Mouse (Mus musculus) ovary, postnatal 10 days (tissue): ENCODE data around the gene Insr.

Source experiments
- DNase-seq: peaks from one replicate; pipeline ENCODE4 v3.0.0; 2022; ENCODE audit warnings: low spot score

Gene Insr

DNA sequence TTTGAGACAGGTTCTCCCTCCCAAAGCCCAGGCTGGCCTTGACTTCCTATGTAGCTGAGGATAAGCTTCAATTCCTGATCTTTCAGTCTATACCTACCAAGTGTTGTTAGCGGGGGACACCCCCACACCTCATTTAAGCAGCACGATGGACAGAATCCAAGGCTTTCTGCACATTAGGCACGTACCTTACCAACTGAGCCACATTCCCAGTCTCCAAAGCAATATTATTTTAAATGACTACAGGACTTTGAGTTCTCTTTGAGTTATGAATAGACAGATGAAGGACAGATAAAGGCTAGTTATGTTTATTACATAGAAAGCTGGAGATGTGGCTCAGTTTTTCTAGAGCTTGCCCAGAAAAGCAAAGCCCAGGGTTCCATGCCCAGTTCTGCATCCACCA is 5.6 kb downstream of the Insr start:
- DNase-seq, result no peak

DNA sequence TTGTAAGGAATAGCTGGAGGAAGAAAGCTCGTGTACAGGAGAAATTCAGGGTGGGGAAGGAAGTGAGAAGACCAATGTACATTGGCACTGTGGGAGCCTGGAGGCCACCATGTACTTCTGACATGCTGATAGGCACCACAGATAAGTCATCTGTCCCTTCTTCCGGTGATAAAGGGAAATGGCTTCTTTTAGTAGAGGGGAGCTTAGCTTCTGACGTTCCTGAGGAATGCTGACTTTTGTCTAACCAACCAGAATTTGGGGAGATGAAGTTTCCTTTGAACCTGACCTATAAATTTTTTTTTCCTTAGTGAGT is 12.0 kb downstream of the Insr start:
- DNase-seq, result no peak

DNA sequence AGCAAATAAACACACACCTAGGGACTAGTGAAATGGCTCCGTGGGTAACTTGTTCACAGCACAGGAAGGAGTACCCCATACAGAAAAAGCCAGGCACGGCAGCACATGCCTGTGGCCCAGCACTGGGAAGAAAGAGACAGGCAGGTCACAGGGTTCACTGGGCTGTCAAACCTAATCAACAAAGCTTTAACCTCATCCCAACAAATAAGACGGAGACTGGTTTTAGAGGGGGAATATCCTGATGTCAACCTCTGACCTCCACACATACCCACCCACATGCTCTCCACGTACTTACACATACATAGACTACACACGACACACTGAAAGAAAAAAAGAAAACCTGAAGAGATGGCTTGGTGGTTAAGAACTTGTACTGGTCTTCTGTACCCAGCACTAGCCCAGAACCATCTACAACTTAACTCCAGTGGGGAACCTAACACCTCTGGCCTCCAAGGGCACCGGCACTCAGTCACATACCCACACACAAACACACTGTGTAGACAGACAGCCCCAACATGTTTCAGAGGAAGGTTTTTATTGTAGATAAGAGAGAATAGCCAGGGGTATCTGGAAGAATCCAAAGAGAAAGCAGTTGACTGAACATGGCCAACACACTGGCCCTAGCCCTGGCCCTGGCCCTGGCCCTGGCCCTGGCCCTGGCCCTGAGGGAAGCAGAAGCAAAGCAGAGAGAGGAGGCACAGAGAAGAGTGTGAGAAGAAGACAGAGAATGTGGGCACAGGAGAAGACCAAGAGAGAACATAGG is 12.6 kb downstream of the Insr start:
- no peak for DNase-seq

DNA sequence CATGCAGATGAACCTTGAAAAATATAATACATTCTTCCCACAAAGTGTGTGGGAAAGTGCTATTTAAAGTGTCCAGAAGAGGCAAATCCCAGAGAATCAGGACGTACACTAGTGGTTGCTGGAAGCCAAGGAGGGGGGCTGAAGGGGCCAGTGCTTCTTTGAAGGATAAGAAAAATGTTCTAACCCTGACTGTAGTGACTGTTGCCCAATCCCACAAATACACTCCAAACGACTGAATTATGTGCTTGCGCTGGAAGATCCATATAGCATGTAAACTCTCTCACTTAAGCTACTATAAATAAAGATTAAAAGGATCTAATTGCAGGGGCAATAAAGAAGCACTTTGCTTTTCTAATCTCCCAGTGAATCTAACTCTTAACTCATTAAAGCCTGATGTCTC is 14.2 kb downstream of the Insr start:
- DNase-seq, result no peak

DNA sequence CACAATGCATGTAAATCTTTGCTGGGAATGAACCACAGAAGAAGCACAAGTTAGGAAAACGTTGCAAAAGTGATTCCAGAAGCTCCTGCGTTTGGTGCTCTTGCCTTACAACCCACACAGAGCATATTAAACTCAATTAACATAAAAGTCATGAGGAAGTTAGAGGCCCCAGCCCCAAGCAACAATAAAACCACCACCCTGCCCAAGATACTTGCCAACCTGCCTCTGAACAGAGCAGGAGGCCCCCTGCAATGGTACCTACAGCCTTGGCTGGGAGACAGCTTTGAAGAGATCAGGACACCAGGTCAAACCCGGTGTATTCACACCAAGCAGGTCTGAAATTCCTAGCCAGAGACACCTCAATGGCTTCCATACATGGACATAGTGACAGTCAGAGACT is 16.6 kb downstream of the Insr start:
- no peak for DNase-seq

DNA sequence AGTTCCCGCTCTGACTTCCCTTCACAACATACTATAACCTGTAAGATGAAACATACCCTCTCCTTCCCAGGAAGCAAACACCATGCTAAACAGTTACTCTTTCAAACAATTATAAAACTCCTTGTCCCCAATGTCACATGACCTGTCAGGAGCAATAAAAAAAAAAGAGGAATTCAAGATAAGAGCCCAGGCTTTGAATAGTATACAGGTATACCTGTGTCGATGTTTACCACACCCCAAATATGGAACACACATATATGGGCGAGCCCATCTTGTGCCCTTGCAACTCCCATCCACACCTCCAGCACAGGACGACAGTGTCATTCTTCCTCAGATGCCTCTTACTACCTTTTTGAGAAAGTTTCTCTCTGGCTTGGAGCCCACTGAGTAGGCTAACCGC is 18.3 kb downstream of the Insr start:
- no peak for DNase-seq

DNA sequence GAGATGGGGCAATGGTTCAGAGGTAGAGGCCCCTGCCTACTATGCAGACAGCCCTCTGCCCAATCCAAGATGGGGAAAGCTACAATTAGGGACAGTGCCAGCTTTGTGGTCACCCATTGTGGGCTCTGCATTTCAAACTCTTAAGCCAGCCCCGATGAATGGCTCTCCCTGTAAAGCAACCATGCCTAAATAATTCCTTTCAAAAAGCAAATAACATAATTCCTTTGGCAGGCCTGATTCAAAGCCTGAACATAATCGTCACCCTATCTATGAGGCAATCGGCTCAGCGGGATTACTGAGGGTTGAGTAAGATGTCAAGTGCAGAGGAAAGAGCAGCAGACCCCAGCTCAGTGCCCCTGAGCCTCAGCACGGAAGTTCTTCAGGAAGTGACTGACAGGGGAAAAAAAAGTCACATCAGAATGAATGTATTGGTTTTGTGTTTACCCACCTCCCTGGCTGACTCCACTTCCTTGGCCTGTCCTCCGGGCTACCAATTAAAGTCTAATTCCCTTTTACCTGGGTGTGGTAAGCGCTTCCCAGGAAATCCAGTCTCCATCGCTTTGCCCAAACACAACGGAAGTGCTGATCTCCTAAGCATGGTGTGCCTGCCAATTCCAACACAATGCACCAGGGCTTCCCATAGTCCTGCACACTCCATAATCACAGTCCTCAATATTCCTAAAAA is 19.1 kb downstream of the Insr start:
- DNase-seq, result no peak

DNA sequence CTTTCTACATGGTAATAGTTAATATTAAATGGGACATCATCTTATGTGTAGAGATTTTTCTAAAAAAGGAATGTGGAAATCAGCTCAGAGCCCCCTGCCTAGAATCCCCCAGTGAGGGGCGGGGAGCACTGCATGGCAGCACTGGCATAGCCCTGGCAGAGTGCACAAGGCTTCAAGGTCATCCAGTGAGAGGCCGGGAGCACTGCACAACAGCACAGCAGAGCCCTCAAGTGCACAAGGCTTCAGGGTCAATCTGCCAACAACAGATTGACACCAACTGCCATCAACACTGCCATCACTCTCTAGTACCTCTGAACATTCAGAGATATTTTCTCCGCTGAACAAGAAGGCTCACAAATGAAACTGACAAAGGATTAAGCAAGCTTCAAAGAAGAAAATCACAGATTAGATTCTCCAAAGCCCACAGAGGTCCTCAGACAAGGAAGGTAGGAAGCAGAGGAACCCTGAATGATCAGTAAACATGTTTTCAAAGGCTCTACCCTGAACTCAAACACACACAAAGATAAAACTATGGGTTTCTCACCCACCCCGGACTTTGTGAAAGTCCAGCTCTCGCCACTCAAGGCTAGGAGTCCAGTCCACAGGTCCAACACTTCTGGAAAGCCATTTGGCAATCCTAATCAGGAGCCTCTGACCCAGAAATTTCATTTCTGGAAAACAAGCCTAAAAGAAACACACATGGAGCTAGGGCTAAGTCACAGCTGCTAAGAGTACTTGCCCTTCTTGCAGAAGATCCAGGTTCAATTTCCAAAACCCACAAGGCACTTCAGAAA is 23.1 kb downstream of the Insr start:
- no peak for DNase-seq

DNA sequence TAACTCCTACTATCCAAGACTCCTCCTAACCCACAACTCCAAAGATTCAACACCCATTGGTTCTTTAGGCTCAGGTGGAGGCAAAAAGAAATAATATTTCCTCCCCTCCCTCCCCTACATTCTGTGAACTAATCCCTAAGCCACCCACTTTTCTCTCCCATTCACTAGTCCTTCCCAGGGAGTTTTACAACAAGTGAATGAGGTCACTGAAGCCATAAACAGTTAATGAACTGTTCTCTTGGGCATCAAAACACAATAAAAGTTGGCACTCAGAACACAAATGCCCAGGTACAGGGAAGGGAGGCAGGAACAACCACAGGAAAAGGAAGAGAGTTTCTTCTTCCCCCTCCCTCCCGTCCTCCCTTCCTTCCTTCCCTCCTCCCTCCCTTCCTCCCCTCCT is 24.1 kb downstream of the Insr start:
- DNase-seq, result no peak

DNA sequence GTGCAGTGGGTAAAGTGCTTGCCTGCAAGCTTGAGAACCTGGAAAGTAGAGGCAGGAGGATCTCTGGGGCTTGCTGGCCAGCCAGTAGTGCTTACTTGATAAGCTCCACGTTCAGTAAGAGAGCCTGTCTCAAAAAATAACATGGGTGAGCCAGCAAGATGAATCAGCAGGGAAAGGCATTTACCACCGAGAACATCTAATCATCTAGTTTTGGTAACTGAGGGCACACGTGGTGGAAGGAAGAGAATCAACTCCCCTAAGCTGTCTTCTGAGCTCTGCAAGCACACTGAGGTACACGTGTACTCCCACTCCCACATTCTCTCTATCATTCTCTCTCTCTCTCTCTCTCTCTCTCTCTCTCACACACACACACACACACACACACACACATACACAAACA is 26.2 kb downstream of the Insr start:
- no peak for DNase-seq

DNA sequence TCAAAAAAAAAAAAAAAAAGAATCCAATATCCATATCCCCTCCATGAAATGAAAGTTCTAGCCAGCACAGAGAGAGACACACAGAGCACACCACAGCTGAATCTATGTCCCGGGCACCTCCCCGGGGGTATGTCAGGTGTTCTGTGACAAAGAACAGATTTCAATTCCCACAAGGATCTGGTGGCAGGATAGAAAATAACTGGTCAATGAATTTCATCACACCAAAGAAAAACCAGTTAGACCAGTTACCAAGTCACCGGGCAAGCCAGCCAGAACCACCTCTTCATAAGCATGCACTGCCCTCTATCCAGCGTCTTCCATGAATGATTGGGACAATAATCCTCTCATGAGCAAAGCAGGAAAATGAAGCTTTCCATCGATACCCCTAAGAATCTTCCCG is 26.8 kb downstream of the Insr start:
- no peak for DNase-seq

DNA sequence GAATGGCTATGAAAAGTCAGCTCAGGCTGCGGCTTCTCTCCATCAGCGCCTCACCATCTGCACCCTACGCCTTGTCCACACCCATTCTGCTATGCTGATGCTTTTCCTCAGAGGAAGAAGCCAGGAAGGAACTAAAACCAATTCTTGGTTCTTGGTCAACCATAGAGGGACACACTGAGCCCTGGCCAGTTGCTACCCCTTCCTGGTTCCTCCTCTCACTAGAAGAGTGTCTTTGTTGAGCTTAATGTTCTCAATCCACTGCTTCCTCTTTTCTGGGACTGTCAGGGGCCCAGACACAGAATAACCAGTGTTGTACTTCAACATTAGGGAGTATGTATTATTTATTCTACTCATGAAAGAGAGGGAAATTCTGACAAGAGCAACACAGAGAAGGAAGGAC is 28.3 kb downstream of the Insr start:
- DNase-seq, result no peak

DNA sequence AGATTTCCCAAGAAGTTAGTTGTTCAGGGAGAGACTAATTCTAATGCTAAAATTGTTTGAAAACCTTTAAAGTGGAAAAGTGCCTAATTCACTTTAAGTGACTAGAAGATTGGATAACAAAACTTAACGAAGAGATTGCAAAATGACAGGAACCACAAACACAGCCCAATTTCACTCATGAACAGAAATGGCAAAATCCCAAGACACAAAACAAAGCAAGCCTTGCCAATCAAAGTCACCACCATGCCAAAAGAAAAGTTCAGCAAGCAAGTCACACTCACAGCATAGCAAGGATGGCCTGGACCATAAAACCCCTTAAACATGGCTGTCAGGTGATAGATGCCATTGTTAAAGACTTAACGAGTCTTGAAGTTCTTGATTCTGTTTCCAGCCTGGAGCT is 29.5 kb downstream of the Insr start:
- DNase-seq, result no peak

DNA sequence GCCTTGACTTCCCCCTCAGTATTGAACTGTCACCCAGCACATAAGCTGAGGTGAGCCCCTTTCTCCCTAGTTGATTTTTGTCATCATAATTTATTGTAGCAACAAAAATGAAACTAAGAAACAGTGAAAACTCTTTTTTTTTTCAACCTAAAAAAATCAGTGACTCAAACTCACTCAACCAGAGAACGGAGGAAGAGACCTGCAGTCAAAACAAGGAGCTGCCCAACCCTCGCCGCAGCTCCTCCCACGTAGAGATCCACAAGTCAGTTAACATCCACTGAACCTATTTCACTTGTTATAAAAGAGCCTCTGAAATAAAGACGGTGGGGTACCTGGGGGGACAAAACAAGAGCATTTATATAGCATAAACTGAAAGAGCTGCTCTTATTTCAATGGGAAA is 30.7 kb downstream of the Insr start:
- DNase-seq, result no peak

DNA sequence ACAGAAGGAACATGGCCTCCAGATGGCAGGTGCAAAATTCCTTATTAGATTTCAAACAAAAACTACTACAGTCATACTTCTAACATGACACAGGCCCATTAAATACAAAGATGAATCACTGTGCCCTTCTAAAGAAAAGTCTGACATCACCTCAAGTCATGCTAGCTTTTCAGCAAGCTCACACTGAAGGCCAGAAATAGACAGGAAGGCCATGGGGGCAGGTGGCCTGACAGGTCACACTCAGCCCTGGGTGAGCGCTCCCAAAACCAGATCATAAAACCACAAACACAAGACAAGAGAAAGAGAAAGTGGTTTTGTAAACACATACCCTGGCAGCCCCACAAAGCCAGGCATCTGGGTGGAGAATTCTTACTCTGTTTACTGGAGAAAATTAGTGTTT is 32.3 kb downstream of the Insr start:
- DNase-seq, result no peak

DNA sequence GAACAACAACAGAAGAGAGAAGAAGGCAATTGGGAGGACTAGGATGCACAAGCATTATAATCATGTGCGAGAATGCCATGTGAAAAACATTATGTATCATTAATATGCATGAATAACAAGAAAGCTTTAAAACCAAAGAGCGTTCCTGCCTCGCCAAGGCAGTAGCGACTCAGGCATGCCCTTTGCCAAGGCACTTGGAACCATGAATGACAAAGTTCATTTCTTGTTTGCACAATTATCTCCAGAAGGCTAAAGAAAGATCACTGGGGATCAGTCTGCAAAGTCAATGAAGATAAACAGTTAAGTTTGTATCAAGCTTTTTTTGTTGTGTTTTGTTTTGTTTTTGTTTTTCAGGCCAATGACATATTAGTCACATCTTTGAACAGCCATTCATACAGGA is 36.2 kb downstream of the Insr start:
- no peak for DNase-seq

DNA sequence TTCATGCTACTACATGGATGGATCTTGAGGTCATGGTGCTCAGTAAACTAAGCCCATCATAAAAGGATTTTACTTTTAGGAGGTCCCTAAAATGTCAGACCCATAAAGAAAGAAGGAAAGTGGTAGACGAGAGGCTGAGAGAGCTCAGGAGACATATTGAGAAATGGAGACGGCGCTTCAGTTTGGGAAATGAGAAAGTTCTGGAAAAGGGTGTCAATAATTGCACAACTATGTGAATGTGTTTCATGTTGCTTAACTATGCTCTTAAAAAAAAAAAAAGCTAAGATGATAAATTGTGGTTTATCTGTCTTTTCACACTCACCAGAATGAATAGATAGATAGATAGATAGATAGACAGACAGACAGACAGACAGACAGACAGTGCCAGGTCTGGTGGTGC is 38.7 kb downstream of the Insr start:
- no peak for DNase-seq

DNA sequence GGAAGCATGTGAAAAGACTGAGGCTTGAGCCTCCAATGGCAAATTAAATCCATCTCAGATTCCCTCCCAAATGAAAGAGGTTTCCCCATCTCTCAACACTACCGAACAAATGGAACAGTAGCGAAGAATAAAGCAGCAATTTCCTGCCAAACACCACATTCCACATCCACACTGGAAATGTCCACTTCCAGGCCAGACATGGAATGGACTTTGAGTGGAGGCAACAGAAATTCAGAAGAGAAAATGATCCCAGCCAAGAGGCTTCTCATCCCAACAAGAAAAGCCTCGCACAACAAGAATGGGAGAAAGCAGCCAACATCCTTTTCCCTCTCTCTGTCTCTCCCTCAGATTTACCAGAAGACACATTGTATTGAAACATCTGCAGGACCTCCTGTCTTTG is 39.8 kb downstream of the Insr start:
- DNase-seq, result no peak

DNA sequence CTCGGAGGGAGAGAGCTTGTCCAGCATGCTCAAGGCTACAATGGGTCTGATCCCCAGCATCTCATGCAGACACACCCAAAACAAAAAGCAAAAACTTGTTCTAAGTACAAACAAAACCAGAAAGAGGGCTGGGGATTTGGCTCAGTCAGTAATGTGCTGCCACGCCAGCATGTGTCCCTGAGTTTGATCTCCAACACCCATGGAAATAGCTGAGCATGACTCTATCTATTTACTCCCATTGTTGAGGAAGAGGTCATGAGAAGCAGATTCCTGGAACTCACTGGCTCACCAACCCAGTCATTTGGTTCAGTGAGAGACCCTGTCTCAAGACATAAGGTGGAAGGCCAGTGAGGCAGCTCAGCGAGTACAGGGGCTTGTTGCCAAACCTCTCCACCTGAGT is 40.6 kb downstream of the Insr start:
- DNase-seq, result no peak

DNA sequence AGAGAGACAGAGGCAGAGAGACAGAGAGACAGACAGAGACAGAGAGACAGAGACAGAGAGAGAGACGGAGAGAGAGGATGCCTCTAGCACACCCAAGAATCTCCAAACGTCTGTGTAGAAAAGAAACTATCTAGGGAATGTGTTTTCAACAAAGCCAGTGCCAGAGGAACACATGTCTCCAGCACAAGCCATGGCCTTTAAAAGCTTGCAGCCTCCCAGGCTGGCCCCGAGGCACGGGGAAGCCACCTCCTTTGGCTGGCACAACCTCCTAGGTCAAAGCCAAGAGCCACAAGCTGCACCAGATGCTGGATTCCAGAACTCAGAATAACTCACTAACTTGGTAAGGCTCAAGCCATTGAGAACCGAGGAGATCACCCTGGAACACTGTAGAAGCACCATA is 42.1 kb downstream of the Insr start:
- DNase-seq, result no peak

DNA sequence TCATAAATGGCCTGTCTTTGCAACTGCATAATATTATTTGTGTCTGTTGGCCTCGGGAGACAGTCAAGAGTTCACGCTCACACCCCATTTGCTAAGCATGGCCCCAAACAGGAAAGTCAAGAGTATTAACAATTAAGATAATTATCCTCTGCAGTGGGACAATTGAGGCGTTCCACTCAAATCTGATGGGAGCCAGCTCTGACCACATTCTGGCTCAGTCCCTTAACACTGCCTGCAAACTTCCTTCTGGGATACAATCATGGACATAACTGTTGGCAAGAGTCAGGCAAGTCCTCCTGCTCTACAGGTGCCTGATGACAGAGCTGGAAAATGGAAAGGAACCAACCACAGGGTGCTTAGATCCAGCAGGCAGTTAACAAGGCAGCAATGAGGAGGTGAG is 43.1 kb downstream of the Insr start:
- no peak for DNase-seq

DNA sequence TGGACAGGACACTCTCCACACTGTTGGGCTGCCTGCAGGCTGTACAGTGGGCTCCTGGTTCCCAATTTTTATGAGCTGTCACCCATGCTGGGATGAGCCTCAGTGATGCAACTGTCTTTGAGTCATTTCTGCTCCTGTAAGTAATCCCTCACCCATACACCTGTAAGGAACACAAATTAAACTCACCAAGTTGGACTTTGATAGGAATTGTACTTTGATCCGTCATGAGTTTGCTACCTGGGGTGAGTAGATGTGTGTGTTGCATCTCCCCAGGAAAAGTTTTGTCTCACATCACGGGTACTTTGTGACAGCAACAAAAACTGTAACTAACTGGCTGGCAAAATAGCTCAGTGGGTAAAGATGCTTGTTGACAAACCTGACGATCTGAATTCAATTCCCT is 44.8 kb downstream of the Insr start:
- no peak for DNase-seq

DNA sequence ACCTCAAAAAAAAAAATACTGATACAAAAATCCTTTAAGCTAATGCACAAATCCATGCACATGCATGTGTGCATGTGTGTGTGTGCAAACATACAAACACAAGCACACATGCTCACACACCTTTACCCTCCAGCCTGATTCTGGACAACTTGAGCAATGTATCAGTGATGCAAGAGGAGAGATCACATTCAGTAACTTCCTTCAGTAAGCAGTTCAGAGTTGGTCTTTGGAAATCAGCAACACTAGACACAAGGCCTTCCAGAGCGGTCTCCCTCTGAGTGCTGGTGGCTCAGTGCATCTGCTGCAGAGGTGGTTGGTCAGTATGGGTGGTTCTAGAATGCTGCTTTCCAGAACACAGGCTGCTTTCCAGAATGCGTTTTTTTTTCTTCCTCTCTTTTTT is 46.8 kb downstream of the Insr start:
- DNase-seq, result no peak
